Mouse (Mus musculus) T-helper 1 cell (primary cell): ENCODE results near the gene Gm4869.
"Not testable (repeated sequence)": the region's sequence is repeated elsewhere in the genome, so short reads cannot be mapped to it uniquely, and the experiment has no call there.

ENCODE experiments used
- in situ Hi-C: fragments of 300-600 bp; cut with MboI, MseI; formaldehyde crosslinking; loops from one replicate; pipeline ENCODE4 v1.15.1; 2025; ENCODE audit warnings: high pct_unique_total_duplicates

The Gm4869 gene

DNA sequence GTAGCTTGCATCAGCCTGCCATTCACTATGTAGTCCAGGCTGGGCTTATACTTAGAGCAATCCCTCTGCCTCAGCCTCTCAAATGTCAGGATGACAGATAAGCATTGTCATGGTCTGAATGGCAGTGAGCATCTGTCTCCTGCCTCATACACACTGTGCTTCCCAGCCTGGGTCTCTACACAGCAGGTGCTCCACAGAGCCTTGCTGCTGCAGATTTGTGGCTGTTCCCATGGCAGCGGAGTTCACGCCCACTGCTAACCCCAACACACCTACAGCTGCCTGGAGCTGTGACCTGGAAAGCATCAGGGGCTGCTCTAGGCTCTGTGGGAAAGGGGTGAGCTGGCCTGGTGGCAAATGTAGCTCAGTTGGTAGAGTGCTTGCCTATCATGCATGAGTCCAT, 19.5 kb downstream of the Gm4869 start:
- in situ Hi-C loops, result no loop called here

DNA sequence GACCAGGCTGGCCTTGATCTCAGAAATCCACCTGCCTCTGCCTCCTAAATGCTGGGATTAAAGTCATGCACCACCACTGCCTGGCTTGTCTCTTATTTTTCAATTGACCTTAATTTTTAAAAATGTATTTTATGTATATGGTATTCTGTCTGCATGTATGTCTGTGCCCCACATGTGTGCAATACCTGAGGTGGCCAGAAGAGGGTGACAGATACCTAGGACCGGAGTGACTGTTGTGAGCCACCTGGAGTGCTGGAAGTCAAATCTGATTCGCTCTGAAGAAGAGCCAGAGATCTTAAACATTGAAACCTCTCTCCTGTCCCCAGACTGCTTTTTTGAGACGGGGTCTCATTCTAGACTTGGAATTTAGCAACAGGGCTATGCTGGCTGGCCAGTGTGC, 26.9 kb downstream of the Gm4869 start:
- in situ Hi-C loops, result no loop called here

DNA sequence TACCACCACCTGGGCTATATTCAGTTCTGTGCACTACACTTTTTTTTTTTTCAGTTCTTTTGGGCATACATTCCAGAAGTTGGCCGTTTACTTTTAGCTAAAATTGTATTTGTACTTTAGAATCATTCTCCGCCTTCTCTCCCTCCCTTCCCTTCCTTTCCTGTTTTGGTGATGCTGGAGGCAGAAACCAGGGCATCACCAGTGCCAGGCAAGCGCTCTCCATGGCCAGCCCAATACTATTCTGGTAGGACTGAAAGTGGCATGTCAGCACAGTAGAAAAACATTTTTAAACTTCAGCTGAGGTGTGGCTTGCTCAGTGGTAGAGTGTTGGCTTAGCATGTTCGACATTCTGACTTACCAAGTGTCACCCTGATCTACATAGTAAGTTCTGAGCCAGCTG, 36.0 kb downstream of the Gm4869 start:
- in situ Hi-C loops, result no loop called here

DNA sequence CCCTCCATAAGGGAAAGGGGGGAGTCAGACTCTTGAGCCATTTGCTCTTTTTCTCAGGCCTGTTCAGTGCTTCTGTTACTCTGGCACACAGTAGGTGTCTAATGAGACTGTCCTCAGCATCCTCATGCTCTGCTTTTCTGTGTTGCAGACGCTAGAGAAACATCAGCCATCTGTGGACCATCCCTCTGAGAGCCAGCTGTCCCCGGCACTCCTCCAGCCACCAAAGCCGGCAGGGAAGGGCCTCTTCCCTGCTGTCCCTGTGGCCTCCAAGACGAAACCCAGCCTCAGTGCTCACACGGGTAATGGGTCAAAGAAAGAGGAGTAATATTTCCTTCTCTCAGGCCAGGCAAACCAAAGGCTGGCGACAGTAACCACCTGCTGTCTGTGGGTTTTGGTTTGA, 45.7 kb downstream of the Gm4869 start:
- in situ Hi-C loops, result no loop called here

DNA sequence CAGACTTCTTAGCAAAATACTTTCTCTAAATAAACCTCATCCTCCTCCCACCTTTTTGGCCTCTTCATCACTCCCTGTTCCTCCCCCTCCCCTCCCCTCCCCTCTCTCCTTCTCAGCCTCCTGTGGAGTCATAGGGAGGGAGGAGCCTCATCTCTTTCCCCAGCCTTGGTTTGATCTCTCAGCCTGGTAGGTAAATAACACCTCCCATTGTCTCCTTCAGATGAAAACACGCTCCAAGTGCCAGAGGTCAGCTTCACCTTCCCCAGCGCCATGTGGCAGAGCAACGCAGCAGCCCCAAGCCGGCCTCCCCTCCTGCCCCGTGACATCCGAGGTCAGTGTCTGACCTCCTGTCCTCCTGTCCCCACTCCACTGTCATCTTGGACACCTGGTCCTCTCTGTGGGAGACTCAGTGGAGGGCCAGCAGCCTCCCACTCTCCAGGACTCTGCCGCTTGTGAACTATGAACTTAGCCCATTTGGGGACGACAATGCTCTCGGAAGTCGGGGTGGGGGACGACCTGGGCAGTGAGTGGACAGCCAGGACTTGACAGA, 47.3 kb downstream of the Gm4869 start:
- in situ Hi-C loops, result no loop called here

DNA sequence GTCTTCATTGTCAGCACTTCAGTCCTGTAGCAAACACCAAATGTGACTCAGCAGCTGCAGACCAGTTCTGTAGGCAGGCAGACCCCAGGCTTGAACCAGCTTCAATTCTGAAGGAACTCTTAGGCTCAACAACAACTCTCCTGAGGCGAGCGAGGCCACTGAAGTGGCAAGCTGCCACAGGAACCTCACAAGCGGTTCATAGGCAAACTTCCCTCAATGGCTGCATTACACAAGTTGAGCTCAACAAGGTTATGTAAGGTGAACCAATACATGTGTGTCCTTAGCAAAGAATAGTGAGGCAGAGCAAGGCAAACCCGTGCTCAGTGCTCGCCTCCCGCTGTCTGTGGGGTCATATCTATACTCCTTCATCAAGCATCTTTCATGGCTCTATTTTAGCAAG, 52.7 kb downstream of the Gm4869 start:
- in situ Hi-C loops, result no loop called here

DNA sequence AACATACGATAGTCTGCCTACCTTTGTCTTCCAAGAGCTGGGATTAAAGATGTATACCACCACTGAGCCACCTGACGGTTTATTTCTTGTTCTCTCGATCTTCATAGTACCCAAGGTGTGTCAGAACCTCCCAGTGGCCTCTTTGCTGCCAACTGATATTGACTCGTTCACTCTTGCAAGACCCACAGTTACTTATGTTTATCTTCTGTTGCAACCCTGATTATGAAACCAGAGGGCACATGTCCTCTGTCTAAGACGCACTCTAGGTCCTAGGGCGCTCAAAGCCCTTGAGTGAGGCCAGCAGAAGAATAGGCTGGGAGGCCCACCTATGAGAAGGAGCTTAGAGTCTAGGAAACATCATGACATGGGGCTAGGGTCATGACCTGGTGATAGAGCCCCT, 55.3 kb downstream of the Gm4869 start:
- in situ Hi-C loops, result no loop called here

DNA sequence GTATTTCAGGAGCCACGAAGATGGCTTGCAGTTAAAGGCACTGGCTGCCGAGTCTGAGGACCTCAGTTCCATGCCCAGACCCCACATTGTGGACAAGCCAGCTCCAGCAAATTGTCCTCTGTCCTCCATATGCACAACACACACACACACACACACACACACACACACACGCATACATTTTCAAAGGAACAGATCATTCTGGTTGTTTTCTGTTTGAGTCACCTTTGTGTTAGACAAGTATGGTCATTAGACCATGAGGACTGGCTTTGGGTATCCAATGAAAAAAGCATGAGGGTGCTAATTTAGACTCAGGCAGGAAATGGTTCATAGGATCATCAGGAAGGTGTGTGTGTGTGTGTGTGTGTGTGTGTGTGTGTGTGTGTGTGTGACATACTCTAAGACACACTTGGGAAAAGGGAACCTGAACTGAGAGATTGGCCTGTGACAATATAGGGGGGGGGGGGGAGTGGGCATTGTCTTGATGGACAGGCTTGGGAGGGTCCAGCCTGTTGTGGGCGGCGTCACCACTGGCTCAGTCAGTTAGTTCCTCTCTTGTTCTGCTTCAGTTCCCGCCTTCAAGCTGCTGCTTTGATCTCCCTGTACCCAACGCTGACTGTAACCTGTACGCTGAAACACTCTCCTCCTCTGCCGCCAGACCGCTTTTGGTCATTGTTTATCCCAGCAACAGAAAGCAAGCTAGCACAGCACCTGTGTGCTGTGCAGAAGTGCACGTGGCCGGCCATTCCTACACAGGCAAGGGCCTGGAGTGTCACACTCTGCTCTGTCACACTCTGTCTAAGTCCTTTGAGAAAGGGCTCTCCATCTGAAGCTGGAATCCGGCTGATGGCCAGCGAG, 56.8 kb downstream of the Gm4869 start:
- in situ Hi-C loops, result no loop called here

DNA sequence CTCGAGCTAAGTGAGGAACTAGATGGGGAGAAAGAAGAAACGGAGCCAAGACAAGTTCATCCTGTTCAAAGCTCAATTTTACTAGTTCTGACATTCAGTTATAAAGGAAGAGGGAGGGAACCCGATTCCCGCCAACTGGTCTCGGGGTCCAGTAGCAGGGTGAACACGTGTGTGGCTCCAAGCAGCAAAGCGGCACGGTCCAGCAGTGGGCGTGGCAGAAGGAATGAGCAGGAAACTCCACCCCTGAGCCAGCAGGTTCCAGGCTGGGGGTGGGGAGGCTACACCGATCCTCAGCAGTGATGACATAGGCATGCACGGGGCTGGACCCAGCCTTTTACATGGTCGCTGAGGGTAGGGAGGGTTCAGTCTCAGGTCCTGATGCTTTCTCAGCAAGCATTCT, 57.5 kb downstream of the Gm4869 start:
- in situ Hi-C loops, result not testable (repeated sequence)

DNA sequence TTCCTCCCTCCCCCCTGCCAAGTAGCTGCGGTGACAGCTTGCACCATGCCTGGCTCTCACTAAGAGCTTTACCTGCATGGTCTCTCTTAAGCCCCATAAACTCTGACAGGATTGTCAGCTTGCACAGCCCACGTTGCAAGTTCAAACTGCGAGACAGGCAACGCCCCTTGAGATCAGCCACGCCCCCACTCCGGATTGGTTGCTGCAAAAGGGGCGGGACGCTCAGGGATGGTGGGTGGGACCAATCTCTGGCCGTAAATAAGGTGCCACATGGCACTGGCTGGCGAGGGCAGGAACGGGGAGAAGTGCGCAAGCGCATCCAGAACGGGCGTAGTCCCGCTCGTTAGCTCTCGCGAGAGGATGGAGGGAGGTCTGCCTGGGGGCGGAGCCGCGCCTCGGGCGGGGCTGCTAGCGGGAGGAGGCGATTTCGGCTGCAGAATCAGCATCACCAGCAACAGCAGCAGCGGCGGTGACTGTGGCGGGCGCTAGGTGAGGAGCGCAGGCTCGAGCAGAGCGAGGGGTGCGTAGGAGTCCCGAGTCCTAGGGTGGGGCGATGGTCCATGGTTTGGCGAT, 59.8 kb downstream of the Gm4869 start, which contains the start of gene Chst12:
Chst12 (plus strand) TSS at position 343 of the 573 bp plus-strand sequence.
- in situ Hi-C loops, result no loop called here

DNA sequence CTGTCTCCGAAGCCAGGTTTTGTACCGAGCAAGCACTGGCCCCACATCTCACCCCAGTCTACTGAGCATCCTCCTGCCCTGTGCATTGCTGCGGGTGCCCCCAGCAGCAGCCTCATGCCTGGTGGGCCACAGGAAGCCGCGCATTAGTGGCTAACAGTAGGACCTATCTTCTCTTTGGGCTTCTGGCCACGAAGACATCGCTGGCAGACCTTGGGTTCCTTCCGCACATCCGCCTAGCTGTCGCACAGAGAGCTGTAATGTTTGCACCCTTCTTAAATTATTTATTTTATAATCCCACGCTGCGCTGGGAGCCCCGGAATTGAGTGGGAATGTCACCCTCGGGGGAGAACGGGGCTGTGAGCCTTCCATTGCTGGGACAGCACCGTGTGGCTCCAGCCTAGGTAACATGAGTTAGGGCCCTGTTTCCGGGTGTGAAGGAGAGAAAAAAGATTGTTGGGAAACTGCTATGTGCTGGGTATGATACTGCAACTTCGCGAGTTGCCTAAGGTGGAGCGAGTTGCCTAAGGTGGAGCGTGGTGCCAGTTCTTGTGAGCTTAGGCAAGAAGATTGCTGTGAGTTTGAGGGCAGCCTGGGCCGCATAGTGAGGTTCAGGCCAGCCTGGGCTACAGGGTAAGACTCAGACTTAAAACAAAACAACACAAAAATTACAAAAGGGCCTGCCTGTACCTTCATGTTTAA, 60.8 kb downstream of the Gm4869 start:
- in situ Hi-C loops, result no loop called here

DNA sequence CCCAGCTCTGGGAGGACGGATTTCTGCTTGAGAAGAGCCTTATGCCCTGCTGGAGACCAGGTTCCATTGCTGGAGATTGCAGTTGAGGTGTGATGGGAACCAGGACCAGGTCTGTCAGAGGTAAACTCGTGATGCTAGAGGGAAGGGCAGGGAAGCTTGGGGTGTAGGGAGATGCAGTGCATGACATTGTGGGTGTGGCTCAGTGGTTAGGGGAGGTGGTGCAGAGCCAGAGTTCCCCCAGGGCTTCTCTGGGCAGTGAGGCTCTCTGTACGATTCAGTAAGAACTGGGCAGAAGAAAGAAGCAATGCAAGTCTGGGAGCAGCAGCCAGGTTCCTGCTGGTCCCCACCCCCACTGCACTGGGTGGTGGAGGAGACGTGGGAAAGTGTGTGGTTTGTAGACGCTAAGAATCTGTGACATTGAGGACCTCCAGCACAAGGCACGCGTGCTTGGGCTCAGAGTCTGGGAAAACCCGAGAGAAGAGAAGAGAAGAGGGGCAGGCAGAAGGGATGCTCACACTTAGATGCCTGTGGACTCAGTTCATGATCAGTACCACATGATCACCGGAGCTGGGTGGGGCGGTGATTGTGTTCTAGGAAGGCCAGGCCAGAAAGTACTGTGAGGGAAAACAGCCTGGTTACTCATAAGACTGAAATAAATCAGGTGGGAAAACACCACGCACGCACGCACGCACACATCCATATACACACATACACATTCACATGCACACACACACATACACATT, 62.2 kb downstream of the Gm4869 start:
- in situ Hi-C loops, result no loop called here

DNA sequence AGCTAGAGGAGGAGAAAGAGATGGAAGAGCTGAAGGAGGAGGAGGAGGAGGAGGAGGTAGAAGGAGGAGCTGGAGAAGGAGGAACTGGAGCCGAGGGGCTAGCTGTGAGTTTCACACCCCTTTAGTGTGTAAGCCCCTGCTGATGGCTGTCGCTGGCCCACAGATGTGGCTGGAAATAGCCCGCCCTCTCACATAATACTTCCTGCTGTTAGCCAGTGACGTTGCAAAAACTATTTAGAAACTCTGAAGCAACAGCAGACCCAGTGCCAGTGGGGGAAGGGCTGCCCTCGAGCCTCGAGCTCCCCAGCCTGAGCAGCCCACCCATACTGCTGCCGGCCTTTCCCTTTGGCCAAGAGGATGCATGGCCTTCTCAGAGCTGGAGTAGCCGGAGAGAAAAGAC, 63.2 kb downstream of the Gm4869 start:
- in situ Hi-C loops, result no loop called here

DNA sequence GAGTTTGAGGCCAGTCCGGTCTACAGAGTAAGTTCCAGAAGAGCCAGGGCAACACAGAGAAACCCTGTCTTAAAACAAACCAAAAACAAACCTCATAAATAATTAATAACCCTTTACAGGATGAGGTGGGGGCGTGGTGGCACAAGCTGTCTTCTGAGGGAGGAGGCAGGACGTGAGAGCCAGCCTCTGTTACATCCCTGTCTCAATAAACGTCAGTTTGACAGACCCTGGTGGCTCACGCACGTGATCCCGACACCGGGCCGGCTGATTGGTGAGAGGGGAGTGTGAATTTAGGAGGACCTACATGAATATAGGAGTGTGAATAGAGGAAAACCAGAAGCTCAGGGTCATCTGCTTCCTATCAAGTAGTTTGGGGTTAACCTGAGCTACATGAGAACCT, 63.8 kb downstream of the Gm4869 start:
- in situ Hi-C loops, result no loop called here

DNA sequence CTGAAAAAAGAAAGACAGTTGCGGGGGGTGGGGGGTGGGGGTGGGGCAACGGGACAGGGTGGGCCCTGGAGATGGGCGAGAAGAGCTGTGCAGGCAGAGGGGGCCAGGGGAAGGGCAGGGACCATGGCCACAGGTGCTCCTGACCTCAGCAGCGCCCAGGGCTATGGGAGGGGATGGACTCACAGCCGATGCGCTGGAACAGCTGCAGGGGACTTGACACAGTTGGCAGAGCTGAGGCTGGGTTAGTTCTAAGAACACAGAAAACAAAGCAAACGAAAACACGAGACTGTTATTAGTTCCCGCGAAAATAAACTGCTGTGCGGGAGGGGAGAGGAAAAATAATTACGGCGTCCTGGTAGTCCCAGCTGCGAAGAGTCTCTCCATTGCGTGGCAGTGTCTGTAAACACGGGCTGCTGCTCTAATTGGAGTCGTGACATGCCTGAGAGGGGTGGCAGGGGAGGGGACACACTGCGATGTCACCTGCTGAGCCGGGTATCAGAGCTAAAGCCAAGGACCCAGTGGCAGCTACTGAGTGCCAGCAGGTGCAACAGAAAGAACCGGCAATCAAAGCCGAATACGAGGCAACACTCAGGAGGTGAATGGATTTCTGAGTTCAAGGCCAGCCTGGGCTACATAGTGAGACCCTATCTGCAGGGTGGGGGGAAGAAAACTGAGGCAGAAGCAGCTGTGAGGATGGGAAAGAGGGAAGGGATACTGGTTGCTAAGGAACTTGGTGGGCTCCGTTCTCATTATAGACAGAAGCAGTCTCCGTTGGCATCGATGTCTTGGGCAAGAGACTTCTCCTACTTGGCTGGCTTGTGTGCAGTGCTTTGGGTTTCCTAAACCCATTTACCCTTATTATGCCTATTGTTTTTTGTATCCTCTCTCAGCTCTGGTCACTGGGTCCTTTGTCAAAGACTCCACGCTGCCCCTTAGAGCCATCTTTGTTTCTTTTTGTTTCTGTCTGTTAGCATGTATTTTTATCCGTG, 64.9 kb downstream of the Gm4869 start:
- in situ Hi-C loops, result no loop called here

DNA sequence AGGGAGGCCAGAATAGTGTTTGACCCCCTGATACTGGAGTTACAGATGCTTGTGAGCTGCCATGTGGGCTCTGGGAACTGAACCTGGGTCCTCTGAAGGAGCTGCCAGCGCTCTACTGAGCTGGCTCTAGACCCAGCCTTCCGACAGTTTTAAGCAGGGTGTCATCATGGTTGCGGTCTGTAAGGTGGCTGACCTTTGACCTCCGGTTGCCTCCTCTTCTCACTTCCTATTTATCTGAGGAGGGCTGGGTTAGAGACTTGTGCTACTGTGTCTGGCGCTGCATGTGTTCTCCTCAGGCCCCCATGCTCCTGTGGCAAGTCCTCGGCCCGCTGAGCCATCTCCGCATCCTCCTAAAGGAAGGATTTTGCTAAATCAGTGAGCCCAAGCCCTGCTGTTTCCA, 68.5 kb downstream of the Gm4869 start:
- in situ Hi-C loops, result no loop called here

DNA sequence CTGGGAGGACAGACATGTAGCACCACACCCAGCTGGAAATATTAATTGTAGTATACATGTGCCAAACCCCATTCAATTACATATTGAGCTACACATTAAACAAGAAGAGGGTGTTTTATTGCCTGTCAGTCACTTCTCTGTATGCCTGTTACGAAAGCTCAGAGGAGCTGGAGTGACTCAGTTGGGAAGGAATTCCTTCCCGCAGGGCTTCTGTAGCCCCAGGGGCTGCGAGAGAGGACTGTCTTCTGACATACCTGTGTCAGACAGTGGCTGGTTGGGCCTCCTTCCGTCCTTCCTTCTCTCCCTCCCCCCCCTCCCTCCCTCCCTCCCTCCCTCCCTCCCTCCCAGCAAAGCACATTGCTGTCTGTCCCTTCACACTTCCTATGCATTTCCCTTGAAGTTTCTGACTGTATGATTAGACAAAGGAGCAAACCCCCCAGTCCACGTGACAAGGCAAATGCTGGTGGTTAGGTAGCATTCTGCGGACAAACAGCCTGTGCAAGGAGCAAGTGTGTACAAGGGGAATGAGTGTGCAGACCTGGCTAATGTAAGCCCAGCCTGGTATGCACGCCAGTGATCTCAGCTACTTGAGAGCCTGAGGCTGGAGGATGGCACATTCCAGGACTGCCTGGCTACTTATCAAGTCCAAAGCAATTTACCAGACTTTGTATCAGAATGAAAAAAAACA, 69.5 kb downstream of the Gm4869 start:
- in situ Hi-C loops, result no loop called here

DNA sequence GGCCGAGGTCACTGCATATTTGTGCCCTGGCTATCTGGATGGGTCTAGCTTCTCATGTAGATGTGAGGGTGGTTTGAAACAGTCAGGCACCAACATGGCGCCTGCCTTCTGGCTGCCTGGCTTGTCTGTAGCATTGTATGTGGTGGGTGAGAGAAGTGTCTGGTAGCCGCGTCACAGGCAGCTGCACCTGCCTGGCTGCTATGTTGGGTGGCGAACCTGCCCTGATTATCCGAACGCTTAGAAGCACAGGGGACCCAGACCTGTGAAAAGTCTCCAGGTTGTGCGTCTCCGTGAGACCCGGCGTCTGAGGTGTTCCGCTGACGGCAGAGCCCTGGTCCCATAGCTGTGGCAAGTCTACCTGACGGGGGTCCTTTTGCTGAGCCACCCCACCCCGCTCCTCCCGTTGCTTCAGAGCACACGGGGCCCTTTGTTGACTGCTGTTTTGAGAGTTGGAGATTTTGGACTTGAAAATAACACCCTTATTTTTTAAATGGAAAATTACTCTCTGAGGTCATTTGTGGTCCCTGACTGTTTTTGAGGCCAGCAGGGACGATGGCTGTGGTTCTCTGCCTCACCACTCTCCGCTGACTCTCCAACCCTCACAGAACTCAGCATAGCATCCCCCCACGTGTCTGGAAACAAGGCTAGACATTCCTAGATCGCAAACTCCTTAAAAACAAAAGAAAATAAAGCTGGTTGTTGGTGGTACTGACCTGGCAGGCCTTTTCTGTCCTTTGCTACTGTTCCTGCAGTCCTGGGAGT, 71.9 kb downstream of the Gm4869 start:
- in situ Hi-C loops, result no loop called here

DNA sequence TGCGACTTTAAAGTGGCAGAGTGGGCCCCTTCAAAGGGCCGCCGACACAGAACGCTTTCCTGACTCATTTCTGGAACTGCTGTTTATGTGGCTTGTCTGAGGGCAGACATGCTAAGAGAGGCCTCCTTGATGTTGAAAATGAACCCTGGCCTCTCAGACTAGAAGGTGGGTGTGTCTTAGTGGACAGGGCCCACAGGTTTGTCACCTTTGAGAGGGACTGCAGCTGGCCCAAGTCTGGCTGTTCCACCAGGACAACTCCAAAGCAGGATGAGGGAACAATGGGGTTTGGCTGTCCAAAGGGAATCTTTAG, 72.4 kb downstream of the Gm4869 start:
- in situ Hi-C loops, result no loop called here
